Mouse (Mus musculus): ENCODE measurements at regions not wholly inside any gene's neighbourhood (a gene's known extent, or its start where the extent isn't known, plus 50 kb on each side); places are given as distances from the start of the nearest gene placed in this dataset.

Small RNA genes in the stretch of these regions (microRNA-seq; reads per million reads assigned to microRNA genes)
- 0 reads per million in 2 experiments for gene Gm26474 (ENCODE audit: borderline number of aligned reads in 2 of 2)

All from adrenal gland, adult 18-20 months (tissue).